Mouse (Mus musculus) heart, adult 2 months (tissue): Measurements from ENCODE around the gene Arhgap25. TPM values are rescaled to one million over a fixed set of nuclear protein-coding genes. Genes with fewer than 3 reads are reported as not detected.

ENCODE experiments used
- DNase-seq, 2 experiments: peaks; one replicate each; pipeline ENCODE4 v3.0.0; 2021
- H3K27ac ChIP-seq: fragments of 200-600 bp; 2 replicates; pipeline ENCODE4 v1.8.1; 2022
- H3K27me3 ChIP-seq: fragments of 200-500 bp; 2 replicates; pipeline ENCODE4 v1.6.1; 2012; ENCODE audit warnings: mild to moderate bottlenecking, low read length, inconsistent platforms, mixed read lengths; ENCODE audit not compliant: control insufficient read depth, insufficient read depth
- H3K36me3 ChIP-seq: fragments of 200-500 bp; 2 replicates; pipeline ENCODE4 v1.6.1; 2012; ENCODE audit warnings: low read length, inconsistent platforms; ENCODE audit not compliant: control insufficient read depth, insufficient read depth
- H3K4me1 ChIP-seq: fragments of 200-500 bp; 2 replicates; pipeline ENCODE4 v1.6.1; 2011; ENCODE audit warnings: low read length; ENCODE audit not compliant: control insufficient read depth, insufficient read depth
- H3K4me3 ChIP-seq: fragments of 200-600 bp; 2 replicates; pipeline ENCODE4 v1.8.1; 2022
- H3K79me2 ChIP-seq: fragments of 200-500 bp; replicated peaks from 2 replicates; pipeline ENCODE4 v1.6.1; 2012; ENCODE audit warnings: mild to moderate bottlenecking, inconsistent platforms, low read length, moderate library complexity, mixed read lengths; ENCODE audit not compliant: control insufficient read depth, insufficient read depth
- H3K9ac ChIP-seq: fragments of 200-500 bp; 2 replicates; pipeline ENCODE4 v1.6.1; 2012; ENCODE audit warnings: low read depth, mild to moderate bottlenecking, control low read depth, inconsistent platforms, low read length, mixed read lengths
- CTCF ChIP-seq: fragments of 200-600 bp; IDR thresholded peaks from 2 replicates; pipeline ENCODE4 v1.8.1; 2022; ENCODE audit warnings: antibody characterized with exemption, mild to moderate bottlenecking, moderate library complexity
- EP300 ChIP-seq: fragments of 200-500 bp; IDR thresholded peaks from 2 replicates; pipeline ENCODE4 v1.6.1; 2011; ENCODE audit warnings: low read depth, low read length, control low read depth; ENCODE audit not compliant: insufficient read depth
- POLR2A ChIP-seq: fragments of 200-500 bp; IDR thresholded peaks from 2 replicates; pipeline ENCODE4 v1.6.1; 2011; ENCODE audit warnings: mild to moderate bottlenecking, low read depth, low read length, control low read depth; ENCODE audit not compliant: insufficient read depth
- WGBS: fragments of 180-500 bp; shearing (Covaris S2); methylation state at CpG from one replicate; pipeline ENCODE4 v1.1.7; 2018; 5-methylcytosine and 5-hydroxymethylcytosine counted together
- intact Hi-C: fragments of 180-260 bp; cut with DNase I; formaldehyde crosslinking; loops from one replicate; pipeline ENCODE4 v1.15.1; 2025
- polyA plus RNA-seq: library from polyadenylated mRNA; depleted of rRNA; stranded (reverse); fragments of >200 nt; gene quantifications from 2 replicates; pipeline ENCODE4 v1.2.3, GENCODE M21; 2012
- total RNA-seq, 2 experiments: library from RNA; stranded (reverse); gene quantifications; 2 replicates each; pipeline ENCODE4 v1.2.3; 2021

Gene Arhgap25
- total and polyA plus RNA-seq, 3 experiments = 1.8 to 3.8 (median 3.2) TPM

- Histone ChIP-seq H3K27me3 (no peaks in the 10 kb centered on the region), H3K9ac (peak overlapping the region; percentile 31; the same call in 1 of the 2 replicates), H3K4me3 (peak overlapping the region; percentile 50), H3K4me1 (peaks cover 2% of the 10 kb centered on the region; the same call in 1 of the 2 replicates), H3K79me2 (no peaks in the 10 kb centered on the region), H3K36me3 (no peaks in the 10 kb centered on the region), H3K27ac (peak overlapping the region; percentile 57)
- WGBS = 42% methylated on average over 9 of the region's 9 CpGs
- DNase-seq = peak in 1 of 2 experiments; percentile 33
- intact Hi-C loops = no loop called here
- TF ChIP-seq POLR2A = no peak
- no peak for TF ChIP-seq EP300
- TF ChIP-seq CTCF = no peak
These were observed 38.7 kb downstream of the Arhgap25 start for GRCm38 (mm10) chr6:87494339-87494738.

- TF ChIP-seq POLR2A (no peak), CTCF (peak; percentile 36)
- no peak for DNase-seq
- intact Hi-C loops = no loop called here
- Histone ChIP-seq H3K4me1 (no peaks in the 10 kb centered on the region), H3K27ac (no peak overlapping the region), H3K27me3 (no peaks in the 10 kb centered on the region), H3K36me3 (no peaks in the 10 kb centered on the region), H3K4me3 (no peak overlapping the region), H3K9ac (no peak overlapping the region), H3K79me2 (no peaks in the 10 kb centered on the region)
- WGBS = 72% methylated on average over 6 of the region's 6 CpGs
These were observed 45.2 kb downstream of the Arhgap25 start for GRCm38 (mm10) chr6:87487657-87488426.

GRCm38 (mm10) chr6:87484806-87485205 lies 48.3 kb downstream of the Arhgap25 start:
- no peaks in the 10 kb centered on the region for H3K79me2 ChIP-seq
- H3K4me1 ChIP-seq = no peaks in the 10 kb centered on the region
- intact Hi-C loops = no loop called here
- 74% methylated on average over 5 of the region's 5 CpGs for WGBS
- no peak for TF ChIP-seq CTCF
- TF ChIP-seq POLR2A = no peak
- no peak for TF ChIP-seq EP300
- no peaks in the 10 kb centered on the region for H3K36me3 ChIP-seq
- H3K9ac ChIP-seq = no peak overlapping the region
- H3K27me3 ChIP-seq = no peaks in the 10 kb centered on the region
- no peak for DNase-seq
- H3K27ac ChIP-seq = no peak overlapping the region
- no peak overlapping the region for H3K4me3 ChIP-seq

- WGBS = 69% methylated on average over 3 of the region's 3 CpGs
- DNase-seq = no peak
- TF ChIP-seq CTCF = no peak
- TF ChIP-seq EP300 = no peak
- no peak for TF ChIP-seq POLR2A
- no peak overlapping the region for H3K9ac ChIP-seq
- H3K4me3 ChIP-seq = no peak overlapping the region
- intact Hi-C loops = no loop called here
- H3K79me2 ChIP-seq = no peaks in the 10 kb centered on the region
- H3K27ac ChIP-seq = no peak overlapping the region
- no peaks in the 10 kb centered on the region for H3K36me3 ChIP-seq
- H3K27me3 ChIP-seq = no peaks in the 10 kb centered on the region
- H3K4me1 ChIP-seq = no peaks in the 10 kb centered on the region
These were observed 49.2 kb downstream of the Arhgap25 start for GRCm38 (mm10) chr6:87483900-87484289.

- no peak for DNase-seq
- no peak overlapping the region for H3K27ac ChIP-seq
- H3K79me2 ChIP-seq = no peaks in the 10 kb centered on the region
- H3K36me3 ChIP-seq = no peaks in the 10 kb centered on the region
- H3K9ac ChIP-seq = no peak overlapping the region
- WGBS = 82% methylated on average over 12 of the region's 12 CpGs
- no peak overlapping the region for H3K4me3 ChIP-seq
- no peaks in the 10 kb centered on the region for H3K4me1 ChIP-seq
- intact Hi-C loops = no loop called here
- no peak for TF ChIP-seq CTCF
- no peak for TF ChIP-seq EP300
- TF ChIP-seq POLR2A = no peak
- no peaks in the 10 kb centered on the region for H3K27me3 ChIP-seq
These were observed 49.7 kb downstream of the Arhgap25 start for GRCm38 (mm10) chr6:87483224-87483899.

- TF ChIP-seq POLR2A (no peak), CTCF (no peak), EP300 (no peak)
- DNase-seq = no peak
- Histone ChIP-seq H3K27ac (no peak overlapping the region), H3K9ac (no peak overlapping the region), H3K36me3 (no peaks in the 10 kb centered on the region), H3K27me3 (no peaks in the 10 kb centered on the region), H3K4me1 (no peaks in the 10 kb centered on the region), H3K79me2 (no peaks in the 10 kb centered on the region), H3K4me3 (no peak overlapping the region)
- intact Hi-C loops = no loop called here
- 32% methylated on average over 5 of the region's 5 CpGs for WGBS
These were observed 53.6 kb downstream of the Arhgap25 start for GRCm38 (mm10) chr6:87479291-87479999.
